Mouse (Mus musculus): ENCODE measurements at regions not wholly inside any gene's neighbourhood (a gene's known extent, or its start where the extent isn't known, plus 50 kb on each side); places are given as distances from the start of the nearest gene placed in this dataset.

- Histone ChIP-seq H3K4me3 (ENCODE audit: control insufficient read depth in 1 of 2, insufficient read depth in 1 of 2, low read depth in 2 of 2, low read length in 2 of 2) (no peak overlapping the region), H3K36me3 (ENCODE audit: control insufficient read depth in 1 of 2, insufficient read depth in 2 of 2, low read length in 2 of 2) (no peaks in the 10 kb centered on the region), H3K9ac (ENCODE audit: control insufficient read depth, low read depth, low read length, poor library complexity, severe bottlenecking) (no peak overlapping the region), H3K9me3 (replicated peaks; ENCODE audit: insufficient read depth, low read length) (no peaks in the 10 kb centered on the region), H3K79me2 (ENCODE audit: control insufficient read depth, insufficient read depth, low read length, poor library complexity) (no peaks in the 10 kb centered on the region), H3K4me1 (ENCODE audit: control insufficient read depth in 1 of 2, insufficient read depth in 2 of 2, low read length in 2 of 2) (no peaks in the 10 kb centered on the region), H3K27ac (ENCODE audit: control insufficient read depth, low read depth, low read length) (no peak overlapping the region), H3K27me3 (ENCODE audit: control insufficient read depth in 1 of 2, insufficient read depth in 2 of 2, low read length in 2 of 2) (no peaks in the 10 kb centered on the region)
- no peak for DNase-seq (ENCODE audit: low read depth, low spot score)
- no peak for TF ChIP-seq SMC3 (IDR thresholded peaks at IDR 0.05; ENCODE audit: low read depth, low read length)
- no peak for TF ChIP-seq KAT2A (conservative IDR thresholded peaks at IDR 0.05; ENCODE audit: low read depth, low read length)
- TF ChIP-seq MAZ (IDR thresholded peaks at IDR 0.05; ENCODE audit: low read depth, low read length) = no peak
- no peak for TF ChIP-seq RCOR1 (IDR thresholded peaks at IDR 0.05; ENCODE audit: low read depth, low read length)
- no peak for TF ChIP-seq HCFC1 (IDR thresholded peaks at IDR 0.05; ENCODE audit: low read depth, low read length)
- TF ChIP-seq SIN3A (IDR thresholded peaks at IDR 0.05; ENCODE audit: low read length) = no peak
- TF ChIP-seq NELFE (IDR thresholded peaks at IDR 0.05; ENCODE audit: low read depth, low read length) = no peak
- TF ChIP-seq BHLHE40 (IDR thresholded peaks at IDR 0.05; ENCODE audit: borderline replicate concordance, low read depth, low read length) = no peak
- TF ChIP-seq ZMIZ1 (IDR thresholded peaks at IDR 0.05; ENCODE audit: low read depth, low read length) = no peak
- no peak for TF ChIP-seq ZC3H11A (IDR thresholded peaks at IDR 0.05; ENCODE audit: low read depth, low read length)
- no peak for TF ChIP-seq NRF1 (IDR thresholded peaks at IDR 0.05; ENCODE audit: insufficient read depth, low read depth, low read length, poor library complexity, severe bottlenecking)
- TF ChIP-seq USF1 (IDR thresholded peaks at IDR 0.05; ENCODE audit: low read depth, low read length) = no peak
- no peak for TF ChIP-seq MYC (IDR thresholded peaks at IDR 0.05; ENCODE audit: low read depth, low read length)
- no peak for TF ChIP-seq MEF2A (IDR thresholded peaks at IDR 0.05; ENCODE audit: extremely low read depth, insufficient replicate concordance, low read depth, low read length, poor library complexity, severe bottlenecking)
Observed at GRCm38 (mm10) chr3:38105022-38105857, 379.4 kb downstream of the Ankrd50 start.

GRCm38 (mm10) chr3:38104418-38104817 lies 380.1 kb upstream of the Gm5148 start:
- no peak overlapping the region for H3K9ac ChIP-seq (ENCODE audit: control insufficient read depth, low read depth, low read length, poor library complexity, severe bottlenecking)
- no peaks in the 10 kb centered on the region for H3K79me2 ChIP-seq (ENCODE audit: control insufficient read depth, insufficient read depth, low read length, poor library complexity)
- no peaks in the 10 kb centered on the region for H3K4me1 ChIP-seq (ENCODE audit: control insufficient read depth in 1 of 2, insufficient read depth in 2 of 2, low read length in 2 of 2)
- no peak for TF ChIP-seq SMC3 (IDR thresholded peaks at IDR 0.05; ENCODE audit: low read depth, low read length)
- TF ChIP-seq POLR2AphosphoS2 (IDR thresholded peaks at IDR 0.05; ENCODE audit: low read length) = no peak
- no peak for TF ChIP-seq MYB (IDR thresholded peaks at IDR 0.05; ENCODE audit: low read depth, low read length)
- no peak for TF ChIP-seq ZKSCAN1 (IDR thresholded peaks at IDR 0.05; ENCODE audit: low read depth, low read length)
- no peak for TF ChIP-seq BHLHE40 (IDR thresholded peaks at IDR 0.05; ENCODE audit: borderline replicate concordance, low read depth, low read length)
- TF ChIP-seq NRF1 (IDR thresholded peaks at IDR 0.05; ENCODE audit: insufficient read depth, low read depth, low read length, poor library complexity, severe bottlenecking) = no peak
- no peak for TF ChIP-seq RCOR1 (IDR thresholded peaks at IDR 0.05; ENCODE audit: low read depth, low read length)
- no peaks in the 10 kb centered on the region for H3K9me3 ChIP-seq (replicated peaks; ENCODE audit: insufficient read depth, low read length)
- H3K36me3 ChIP-seq (ENCODE audit: control insufficient read depth in 1 of 2, insufficient read depth in 2 of 2, low read length in 2 of 2) = no peaks in the 10 kb centered on the region
- H3K27ac ChIP-seq (ENCODE audit: control insufficient read depth, low read depth, low read length) = no peak overlapping the region
- no peaks in the 10 kb centered on the region for H3K27me3 ChIP-seq (ENCODE audit: control insufficient read depth in 1 of 2, insufficient read depth in 2 of 2, low read length in 2 of 2)
- no peak for DNase-seq (ENCODE audit: low read depth, low spot score)
- H3K4me3 ChIP-seq (ENCODE audit: control insufficient read depth in 1 of 2, insufficient read depth in 1 of 2, low read depth in 2 of 2, low read length in 2 of 2) = no peak overlapping the region
